Mouse (Mus musculus): ENCODE measurements around the gene Prdm12.

DNA sequence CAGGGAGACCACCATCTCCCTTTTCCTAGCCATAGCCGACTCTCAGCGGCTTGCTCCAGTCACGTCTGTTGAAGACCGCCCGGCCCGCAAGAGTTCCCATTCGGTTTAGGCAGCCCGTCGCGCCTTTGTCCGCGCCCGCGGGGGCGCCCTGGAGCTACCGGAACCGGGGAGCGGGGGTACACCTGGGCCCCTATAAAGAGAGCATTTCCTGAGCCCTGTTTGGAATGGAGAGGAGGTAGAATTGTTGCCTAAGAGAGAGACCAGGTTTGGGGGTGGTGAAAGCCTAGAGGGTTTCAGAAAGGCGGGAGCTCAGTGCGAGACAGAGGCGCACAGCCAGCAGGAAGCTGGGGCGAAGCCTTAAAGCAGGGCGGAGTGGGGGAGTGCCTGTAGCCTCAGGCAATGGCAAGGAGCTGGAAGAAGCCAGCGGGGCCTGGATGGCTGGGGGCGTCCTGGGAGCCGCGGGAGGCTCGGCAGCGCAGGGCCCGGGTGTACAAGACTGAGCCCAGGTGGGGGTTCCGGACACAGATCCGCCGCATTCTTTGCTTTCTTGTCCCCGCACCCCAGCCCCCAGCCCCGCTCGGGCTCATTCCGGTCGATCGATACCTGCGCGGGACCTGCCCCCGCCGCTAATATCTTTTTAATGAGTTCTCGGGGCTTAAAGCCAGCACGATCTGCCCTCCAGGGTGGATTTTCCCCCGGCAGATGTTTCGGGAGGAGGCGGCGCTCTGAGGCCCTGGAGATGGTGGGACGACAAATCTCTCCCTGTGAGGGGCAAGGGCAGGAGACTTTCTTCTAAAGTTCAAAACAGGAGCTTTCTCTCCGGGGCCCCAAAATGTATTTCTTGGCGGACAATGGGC is 4.3 kb upstream of the Prdm12 start:
- TF ChIP-seq CTCF (IDR thresholded peaks at IDR 0.05) (no peak), EP300 (IDR thresholded peaks at IDR 0.05) (no peak)

All from lung, postnatal 0 days (tissue).